Mouse (Mus musculus) adrenal gland, adult 8-10 months (tissue): ENCODE measurements around the gene E030025P04Rik. TPM values are rescaled to one million over a fixed set of nuclear protein-coding genes. Genes with fewer than 3 reads are reported as not detected.

Experiments
- DNase-seq: peaks from one replicate; pipeline ENCODE4 v3.0.0; 2022
- total RNA-seq, 4 experiments: library from RNA; stranded (reverse); gene quantifications; 2 replicates each; pipeline ENCODE4 v1.2.4; 2022

The E030025P04Rik gene
- total RNA-seq, 4 experiments from 2014 or later = not detected

DNA sequence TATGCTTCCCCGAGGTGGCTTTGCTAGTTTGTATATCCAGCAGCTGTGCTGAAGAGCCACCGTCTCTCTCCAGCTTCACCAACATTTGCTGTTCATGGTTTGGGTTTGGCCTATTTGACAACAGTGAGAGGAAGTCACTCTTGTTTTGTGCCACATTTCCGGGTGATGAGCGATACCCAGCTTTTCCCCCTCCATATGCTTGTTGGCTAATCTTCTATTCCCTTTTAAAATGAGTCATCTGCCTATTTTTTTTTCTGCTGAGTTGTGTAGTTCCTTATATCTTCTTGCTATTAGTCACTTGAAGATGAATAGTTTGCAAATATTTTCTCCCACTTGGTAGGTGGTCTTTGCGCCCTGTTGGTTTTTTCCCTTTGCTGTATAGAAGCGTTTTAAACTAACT, 43.9 kb downstream of the E030025P04Rik start:
- no peak for DNase-seq

DNA sequence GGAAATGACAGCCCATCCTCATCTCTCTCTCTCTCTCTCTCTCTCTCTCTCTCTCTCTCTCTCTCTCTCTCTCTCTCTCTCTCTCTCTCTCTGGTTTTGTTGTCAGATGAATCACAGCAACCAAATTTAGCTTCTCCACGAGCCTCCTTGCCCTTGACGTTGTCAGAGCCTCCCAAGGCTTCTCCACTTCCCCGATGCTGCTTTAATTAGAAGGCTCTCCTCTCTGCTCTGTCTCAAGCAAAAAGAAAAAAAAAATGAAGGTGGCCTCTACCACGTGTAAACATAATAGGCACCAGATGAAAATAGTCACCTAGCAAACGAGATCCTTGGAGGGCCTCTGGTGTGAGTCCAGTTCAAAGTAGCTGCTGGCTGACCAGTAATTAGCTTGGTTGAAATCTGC, 52.3 kb downstream of the E030025P04Rik start:
- DNase-seq = peak; percentile 17

Other genes starting within 250 kb of the E030025P04Rik start
- gene Axin2, start 224.0 kb downstream of the E030025P04Rik start, total RNA-seq = 10 to 100 TPM; 42.3 to 93.1 (median 66.6) TPM
- 1 to 10 TPM; 4.9 to 9.8 (median 7.4) TPM for gene Rgs9, start 153.8 kb upstream of the E030025P04Rik start, total RNA-seq
- gene Gna13, start 218.5 kb upstream of the E030025P04Rik start, total RNA-seq = 10 to 100 TPM; 65.1 to 70.3 (median 68.0) TPM